Mouse (Mus musculus) mature B cell (primary cell): ENCODE measurements around the gene Abr.

Experiments used
- in situ Hi-C: fragments of 300-500 bp; cut with MboI; formaldehyde crosslinking; loops from 2 replicates; pipeline ENCODE4 v1.14.3; 2019

Abr gene

GRCm38 (mm10) chr11:76520889-76521288 lies 101.2 kb downstream of the Abr start:
- in situ Hi-C loops: no loop called here

DNA sequence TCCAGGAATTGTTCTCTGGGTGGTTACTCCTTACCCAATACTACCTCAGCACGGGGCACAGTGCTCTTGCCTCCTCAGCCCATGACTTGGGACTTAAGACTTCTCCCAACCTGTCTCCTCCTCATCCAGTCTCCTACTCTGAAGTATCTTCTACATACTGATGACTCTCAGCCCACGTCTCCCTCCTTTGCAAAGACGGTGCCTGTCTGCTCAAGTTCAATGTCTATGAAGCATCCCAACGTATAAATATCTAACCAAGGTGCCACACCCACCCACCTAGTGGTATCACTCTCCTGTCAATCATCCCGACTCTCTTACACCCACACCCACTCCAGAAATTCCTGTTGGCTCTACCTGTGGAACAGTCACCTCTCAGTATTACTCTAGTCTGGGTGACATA lies 103.5 kb downstream of the Abr start:
- in situ Hi-C loops: no loop called here

DNA sequence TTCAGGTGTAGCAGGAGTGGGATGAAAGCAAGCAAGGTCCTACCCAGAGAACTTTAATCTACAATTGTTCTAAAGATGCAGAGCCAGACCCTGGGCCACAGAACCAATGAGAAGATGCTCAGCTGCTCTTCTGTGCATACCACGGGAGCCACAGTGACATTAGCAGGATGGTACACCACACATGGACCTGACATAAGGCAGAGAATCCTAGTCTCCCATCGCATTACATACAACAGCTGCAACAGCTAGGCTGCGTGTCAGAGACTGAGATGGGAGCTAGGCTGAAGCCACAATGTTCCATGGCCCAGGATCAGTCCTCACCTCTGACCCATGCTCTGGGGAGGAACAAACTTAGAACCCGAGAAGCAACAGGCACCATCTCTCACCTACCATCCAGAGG lies 104.0 kb downstream of the Abr start:
- in situ Hi-C loops: no loop called here

- in situ Hi-C loops: no loop called here
These were observed 105.2 kb downstream of the Abr start for GRCm38 (mm10) chr11:76516951-76517350.

DNA sequence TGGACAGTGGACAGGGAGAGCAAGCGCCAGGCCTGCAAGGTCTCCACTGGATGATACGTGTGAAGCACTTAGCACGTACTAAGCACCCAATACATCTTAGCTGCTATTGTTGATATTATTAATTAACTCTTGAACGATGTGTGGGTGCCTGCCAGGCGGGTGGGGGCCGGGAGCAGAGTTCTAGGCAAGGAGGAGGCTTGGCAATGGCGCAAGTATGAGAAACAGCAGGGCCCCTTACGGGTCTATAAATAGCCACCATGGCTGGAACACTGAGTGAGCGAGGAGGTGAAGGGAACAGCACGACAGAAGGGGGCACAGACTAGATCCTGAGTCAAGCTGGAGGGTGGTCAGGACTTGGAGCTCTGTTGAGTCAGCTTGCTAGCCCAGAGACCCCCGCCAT lies 107.0 kb downstream of the Abr start:
- in situ Hi-C loops: no loop called here

- in situ Hi-C loops: no loop called here
These were observed 111.1 kb downstream of the Abr start for GRCm38 (mm10) chr11:76510977-76511376.

DNA sequence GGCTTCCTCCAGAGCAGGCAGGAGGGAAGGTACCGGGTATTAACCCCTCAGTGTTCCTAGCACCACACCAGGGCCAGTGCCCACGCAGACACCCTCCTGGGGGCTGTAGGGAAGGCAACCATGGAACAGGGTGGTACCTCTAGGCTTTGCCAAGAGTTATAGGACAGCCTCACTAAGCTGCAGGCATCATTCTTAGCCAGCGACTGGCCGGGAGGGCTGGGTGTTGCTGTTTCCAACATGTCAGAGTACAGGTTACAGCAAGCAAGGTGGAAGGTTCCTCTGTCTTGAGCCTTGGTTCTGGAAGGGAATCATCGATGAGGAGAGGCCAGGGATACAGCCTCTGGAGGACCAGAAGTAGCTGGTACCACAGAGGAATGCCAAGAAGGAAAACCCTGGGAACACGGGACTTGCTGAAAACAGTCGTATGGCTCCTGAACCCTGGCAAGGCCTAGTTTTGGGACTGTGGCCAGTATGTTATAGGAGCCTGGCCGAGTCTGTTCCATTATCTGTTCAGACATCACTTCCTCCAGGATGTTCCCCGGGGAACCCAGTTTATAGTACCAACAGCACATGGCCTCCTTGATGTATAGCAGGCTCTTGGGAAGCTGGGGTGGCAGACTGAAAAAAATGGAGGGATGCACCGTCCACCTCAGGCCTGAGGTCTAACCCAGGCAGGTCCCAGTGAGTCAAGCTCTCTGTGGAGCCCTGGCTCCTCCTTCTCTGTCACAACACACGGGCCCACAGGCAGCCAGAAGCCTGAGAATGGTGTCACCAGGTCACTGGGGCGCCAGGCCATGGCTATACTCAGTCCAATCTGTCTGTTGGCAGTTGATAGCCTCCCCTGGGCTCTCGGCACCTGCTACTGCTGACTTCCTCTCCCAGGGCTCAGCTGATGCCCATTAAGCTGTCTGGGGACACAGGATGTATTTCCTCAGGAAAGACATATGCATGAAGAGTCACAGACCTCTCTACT lies 112.1 kb downstream of the Abr start:
- in situ Hi-C loops: no loop called here

DNA sequence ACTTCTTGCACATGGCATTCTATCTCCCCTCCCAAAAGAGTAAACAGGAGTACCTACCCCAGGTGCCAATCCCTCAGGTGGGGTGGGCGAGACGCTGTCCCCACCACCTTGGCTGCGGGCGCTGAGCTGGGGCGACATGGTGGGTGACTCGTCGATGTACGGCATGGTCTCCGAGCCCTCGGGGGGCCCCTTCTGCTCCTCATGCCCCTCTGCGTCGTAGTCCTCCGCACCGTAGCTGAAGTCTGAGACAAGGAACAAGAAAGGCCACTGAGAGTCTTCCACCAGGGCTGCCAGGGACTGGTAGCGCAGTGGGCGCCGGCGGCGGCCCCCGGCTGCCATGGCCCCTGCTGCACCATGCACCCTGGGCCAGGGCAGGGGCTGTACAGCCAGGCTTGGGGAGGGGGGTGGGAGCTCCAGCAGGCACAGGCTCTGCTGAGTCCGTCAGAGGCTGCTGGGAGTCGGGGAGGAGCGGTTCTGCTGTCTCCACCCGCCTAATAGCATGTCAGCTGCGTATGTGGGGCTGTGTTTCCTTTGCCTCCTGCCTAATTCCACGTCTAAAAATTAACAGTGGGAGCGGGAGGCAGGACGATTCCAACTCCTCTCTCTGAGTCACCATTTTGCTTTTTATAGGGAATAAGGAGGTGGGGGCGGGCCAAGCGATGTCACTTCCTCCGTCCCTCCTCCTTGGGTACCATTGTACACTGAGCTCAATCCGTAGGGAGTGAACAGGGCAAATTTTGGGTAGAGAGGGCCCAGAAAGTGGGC lies 113.1 kb downstream of the Abr start:
- in situ Hi-C loops: no loop called here

GRCm38 (mm10) chr11:76508125-76508524 lies 114.0 kb downstream of the Abr start:
- in situ Hi-C loops: no loop called here

DNA sequence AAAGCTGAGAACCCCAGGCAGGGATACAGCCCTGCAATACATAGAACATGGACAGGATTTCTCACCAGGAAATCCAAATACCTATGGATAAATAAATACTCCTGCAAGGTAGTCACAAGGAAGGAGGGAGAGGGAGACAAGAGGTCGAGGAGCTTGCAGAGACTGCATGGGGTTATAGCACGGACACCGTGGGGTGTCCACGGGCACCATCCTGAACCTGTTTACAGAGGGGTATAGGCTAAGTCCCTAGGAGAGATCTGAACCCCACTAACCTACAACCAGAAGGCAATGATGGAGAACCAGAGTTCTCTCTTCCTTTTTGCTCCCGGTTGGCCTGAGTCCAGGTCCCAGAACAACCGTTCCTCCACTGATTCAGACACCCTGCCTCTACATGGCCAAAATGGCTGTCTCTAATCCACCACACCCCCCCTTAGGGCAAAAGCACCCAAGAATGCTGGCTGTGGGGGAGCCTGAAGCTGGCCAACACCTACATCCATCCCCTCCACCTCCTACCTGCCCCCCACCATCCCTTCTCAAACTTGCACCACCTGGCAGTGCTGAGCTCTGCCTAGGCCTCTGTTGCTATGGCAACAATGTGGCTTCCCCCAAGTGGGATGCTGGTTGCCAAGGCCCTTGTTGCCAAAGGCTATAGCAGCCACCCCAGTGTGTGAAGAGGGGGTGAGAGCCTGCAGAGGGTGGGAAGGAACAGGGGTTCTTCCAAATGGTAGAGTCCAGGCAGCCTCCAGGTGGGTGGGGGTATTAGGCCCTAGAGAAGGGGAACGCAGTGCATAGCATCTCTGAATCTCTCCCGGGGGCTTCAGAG lies 114.6 kb downstream of the Abr start:
- in situ Hi-C loops: no loop called here

DNA sequence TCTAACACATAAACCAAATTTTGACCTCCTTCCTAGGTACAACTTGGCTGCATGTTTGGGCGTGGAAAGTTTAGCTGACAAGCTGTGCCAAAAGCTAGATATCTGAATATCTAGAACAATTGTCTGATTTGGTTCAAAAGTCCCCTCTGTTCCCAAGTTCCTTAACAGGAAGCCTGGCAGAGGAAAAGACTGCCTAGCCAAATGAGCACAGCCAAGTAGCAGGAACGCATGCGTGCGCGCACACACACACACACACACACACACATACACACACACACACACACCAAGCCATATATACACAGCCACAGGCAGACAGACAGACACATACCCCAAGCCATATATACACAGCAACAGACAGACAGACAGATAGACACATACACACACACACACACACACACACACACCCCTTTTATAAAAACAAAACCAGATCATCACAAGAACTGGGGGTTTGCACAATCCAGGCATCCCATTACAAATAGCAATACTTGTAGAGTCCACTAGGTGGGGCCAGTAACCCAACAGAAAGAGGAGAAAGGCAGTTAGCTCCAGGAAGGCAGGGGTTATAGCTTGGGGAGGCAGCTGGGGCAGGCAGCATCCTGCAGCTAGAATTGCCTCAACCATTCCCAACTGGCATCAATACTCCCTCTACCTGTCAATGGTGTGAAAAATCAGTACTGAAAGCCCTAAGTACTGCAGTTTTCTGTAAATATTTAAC lies 115.4 kb downstream of the Abr start:
- in situ Hi-C loops: no loop called here

DNA sequence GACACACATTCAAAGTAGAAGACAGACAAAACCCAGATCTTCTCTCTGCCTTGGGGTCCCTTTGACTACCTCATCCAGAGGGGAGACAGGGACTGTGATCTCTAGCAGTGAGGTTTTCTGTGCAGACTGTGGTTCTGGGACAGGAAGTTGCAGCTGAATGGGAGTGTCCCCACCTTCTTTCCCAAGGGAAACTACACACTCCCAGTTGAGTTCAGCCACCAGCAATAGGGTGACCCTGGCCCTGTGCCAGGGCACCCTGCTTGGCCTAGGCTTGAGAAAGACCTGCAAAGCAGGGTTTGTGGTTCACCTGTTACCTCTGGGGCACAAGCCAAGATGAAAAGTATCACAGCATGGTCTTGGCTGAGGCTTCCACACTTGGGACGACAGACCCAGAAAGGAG lies 117.0 kb downstream of the Abr start:
- in situ Hi-C loops: no loop called here

DNA sequence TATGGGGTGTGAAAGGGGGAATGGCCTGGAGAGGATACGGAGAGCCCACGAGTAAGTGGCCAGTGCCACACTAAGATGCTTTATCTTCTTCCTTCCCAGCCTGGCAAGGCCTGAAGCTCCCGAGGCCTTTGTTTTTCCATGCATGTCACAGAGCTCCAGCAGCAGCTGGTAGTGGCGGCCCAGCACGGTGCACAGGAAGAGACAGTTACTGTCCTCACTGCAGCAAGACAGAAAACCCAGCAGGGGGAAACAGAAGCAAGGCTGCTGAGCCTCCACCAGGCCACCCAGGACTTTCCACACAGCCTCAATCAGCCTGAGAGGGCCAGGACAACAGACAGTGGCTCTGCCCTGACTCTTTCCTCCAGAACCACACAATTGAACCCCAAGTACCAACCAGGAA lies 118.1 kb downstream of the Abr start:
- in situ Hi-C loops: no loop called here

DNA sequence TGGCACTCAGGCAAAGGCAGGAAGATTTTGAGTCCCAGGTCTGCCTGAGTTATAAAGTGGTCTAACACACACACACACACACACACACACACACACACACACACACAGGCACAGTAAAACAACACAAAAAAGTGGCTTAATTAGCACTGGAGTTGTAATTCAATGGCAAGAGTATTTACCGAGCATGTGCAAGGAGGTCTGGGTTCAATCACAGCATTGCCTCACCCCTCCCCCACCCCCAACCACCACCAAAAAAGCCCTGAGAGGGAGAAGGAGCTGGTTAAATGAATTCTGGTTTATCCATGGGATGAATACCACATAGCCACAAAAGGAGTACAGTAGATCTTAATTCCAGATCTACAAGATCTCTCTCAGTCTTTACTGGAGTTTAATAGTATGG lies 122.1 kb downstream of the Abr start:
- in situ Hi-C loops: no loop called here

DNA sequence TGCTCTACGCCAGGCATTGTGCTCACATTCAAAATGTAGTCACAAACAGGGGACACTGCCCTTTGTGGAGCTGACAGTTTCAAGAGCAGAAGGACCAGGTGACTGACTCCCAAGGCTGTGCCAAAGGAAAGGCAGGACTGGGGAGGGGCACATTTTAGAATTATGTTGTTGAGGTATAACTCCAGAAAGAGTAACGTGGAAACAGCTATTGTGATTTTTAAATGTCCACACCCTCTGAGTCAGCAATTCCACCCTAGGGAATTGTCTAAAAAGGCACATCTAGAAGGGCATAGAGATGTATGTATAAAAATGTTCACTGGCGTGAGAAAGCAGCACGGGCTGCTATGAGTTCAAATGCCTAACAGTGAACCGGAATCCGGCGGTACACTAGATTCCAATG lies 122.5 kb downstream of the Abr start:
- in situ Hi-C loops: no loop called here

DNA sequence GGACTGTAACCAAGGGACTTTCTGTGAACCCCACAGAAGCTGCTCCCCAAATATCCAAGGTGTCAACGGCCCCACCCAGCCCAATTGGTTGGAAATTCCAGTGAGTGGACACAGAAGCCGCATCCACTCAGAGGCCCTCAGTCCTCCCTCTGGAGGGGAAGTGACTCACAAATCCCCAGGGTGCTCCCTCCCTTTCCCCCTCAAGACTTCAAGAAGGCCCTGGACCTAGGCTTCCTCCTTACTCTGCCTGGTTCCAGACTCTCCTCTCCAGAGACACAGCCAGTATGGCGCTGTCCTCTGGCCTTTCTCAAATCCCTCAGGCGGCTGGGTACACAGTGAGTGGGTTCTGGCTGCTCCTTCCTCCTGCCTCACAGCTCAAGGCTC lies 124.4 kb downstream of the Abr start:
- in situ Hi-C loops: no loop called here

DNA sequence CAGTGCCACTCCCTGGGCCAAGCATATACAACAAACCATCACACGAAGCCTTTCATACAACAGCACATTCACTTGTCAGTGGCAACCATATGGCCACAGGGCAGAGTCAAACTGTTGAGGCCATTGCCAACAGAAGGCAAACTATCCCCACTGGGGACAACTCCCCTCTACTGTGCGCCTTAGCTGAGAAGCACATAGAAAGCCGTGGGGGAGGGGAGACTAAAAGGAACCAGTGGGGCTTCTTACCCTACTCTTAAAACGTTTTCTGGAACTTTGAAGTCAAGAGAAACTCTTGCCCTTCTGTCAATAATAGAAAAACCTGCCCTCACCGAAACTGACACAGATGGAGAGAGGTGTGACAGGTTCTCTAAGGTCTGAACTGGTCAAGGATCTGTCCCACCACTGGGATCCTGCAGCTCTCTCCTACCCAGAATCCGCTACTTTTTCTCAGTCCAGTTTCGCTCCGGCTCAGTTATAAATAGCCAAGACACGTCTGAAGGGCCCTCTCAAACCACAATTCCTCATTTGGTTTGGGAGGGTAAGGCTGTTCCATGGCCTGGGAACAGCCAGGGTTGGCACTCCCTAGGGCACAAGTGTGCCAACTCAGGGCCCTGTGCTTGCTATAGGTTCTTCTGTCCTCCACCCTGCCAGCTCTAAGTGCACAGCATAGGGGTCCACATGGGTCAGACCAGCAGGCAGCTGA lies 124.9 kb downstream of the Abr start:
- in situ Hi-C loops: no loop called here

GRCm38 (mm10) chr11:76496086-76496771 lies 125.9 kb downstream of the Abr start:
- in situ Hi-C loops: no loop called here

DNA sequence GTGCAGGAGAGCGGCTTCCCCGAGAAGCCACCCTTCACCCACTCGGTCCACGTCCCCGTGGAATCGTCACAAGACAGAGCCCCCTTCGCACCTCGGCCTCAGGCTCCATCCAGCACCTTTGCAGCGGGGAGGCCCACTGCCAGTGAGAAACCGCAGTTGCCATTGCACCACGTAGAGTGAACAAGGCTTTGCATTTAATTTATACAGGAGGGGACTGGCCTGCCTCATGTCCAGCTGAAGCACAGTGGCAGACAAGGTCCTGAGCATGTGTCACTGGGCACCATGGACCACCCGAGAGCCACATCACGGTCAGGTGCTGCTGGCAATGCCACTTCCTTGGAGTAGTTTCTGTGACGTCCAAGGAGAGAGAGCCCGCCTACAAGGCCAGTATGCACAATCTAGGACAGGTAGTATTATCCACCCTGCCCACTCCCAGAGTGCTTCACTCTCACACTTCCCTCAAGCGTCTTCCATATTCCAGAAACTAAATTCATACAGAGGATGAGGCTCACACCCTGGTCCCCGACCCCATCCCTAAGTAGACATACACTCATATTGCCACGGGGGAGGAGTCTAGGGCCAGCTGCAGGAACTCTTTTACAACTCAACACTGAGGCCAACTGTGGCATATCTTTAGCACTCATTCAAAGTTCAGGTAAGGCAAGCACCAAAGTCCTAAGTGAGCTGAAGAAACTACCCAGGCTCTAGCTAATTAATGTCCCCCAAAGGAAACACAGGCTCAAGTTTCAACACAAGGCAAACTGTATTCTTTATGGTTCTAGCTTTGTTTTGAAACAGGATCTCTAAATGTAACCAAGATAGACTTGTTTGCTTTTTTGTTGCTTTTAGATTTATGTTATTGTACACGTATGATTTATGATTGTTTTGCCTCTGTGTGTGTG lies 126.7 kb downstream of the Abr start:
- in situ Hi-C loops: no loop called here
